Mouse (Mus musculus) C2C12 (cell line): Measurements from ENCODE around the gene Itgad.

Experiments
- CEBPB ChIP-seq: IDR thresholded peaks from one replicate; pipeline ENCODE4 v1.6.1; 2011; ENCODE audit warnings: low read depth, mild to moderate bottlenecking, control low read depth, moderate library complexity
- CTCF ChIP-seq: IDR thresholded peaks from one replicate; pipeline ENCODE4 v1.5.1; 2011; ENCODE audit not compliant: control insufficient read depth, insufficient read depth, insufficient read length
- FOSL1 ChIP-seq: IDR thresholded peaks from one replicate; pipeline ENCODE4 v1.8.0; 2011; ENCODE audit warnings: mild to moderate bottlenecking, low read length; ENCODE audit not compliant: poor library complexity, insufficient read depth, severe bottlenecking
- MAX ChIP-seq: IDR thresholded peaks from one replicate; pipeline ENCODE4 v1.6.1; 2011; ENCODE audit warnings: mild to moderate bottlenecking, control low read depth
- MYOD1 ChIP-seq: IDR thresholded peaks from one replicate; pipeline ENCODE4 v1.6.1; 2011; ENCODE audit warnings: low read depth; ENCODE audit not compliant: control insufficient read depth, insufficient read length
- MYOG ChIP-seq: IDR thresholded peaks from one replicate; pipeline ENCODE4 v1.6.1; 2011; ENCODE audit not compliant: control insufficient read depth, insufficient read length; ENCODE audit errors: extremely low read depth
- USF1 ChIP-seq: IDR thresholded peaks from one replicate; pipeline ENCODE4 v1.6.1; 2011; ENCODE audit warnings: low read depth, mild to moderate bottlenecking, control low read depth, moderate library complexity

- TF ChIP-seq CTCF (no peak), MAX (no peak), MYOG (no peak), FOSL1 (no peak), USF1 (no peak), CEBPB (no peak), MYOD1 (no peak)
Measured at GRCm38 (mm10) chr7:128206152-128206551, 52.0 kb downstream of the Itgad start, which contains the start of gene Cox6a2.
